Mouse (Mus musculus): ENCODE measurements around the gene Fubp3.
"Not testable (repeated sequence)": the region's sequence is repeated elsewhere in the genome, so short reads cannot be mapped to it uniquely, and the experiment has no call there.

Fubp3 gene

GRCm38 (mm10) chr2:31572051-31572914 lies at the start of gene Fubp3:
TSS of gene Fubp3 (plus strand) at chr2:31572651.
- peak; percentile 92 for DNase-seq

- DNase-seq, result no peak
These were observed 47.8 kb upstream of the Fubp3 start for GRCm38 (mm10) chr2:31524641-31525040.

GRCm38 (mm10) chr2:31525778-31526177 lies 46.7 kb upstream of the Fubp3 start:
- DNase-seq, result no peak

- DNase-seq, result no peak
These were observed 42.2 kb upstream of the Fubp3 start for GRCm38 (mm10) chr2:31530201-31530600.

- DNase-seq, result no peak
These were observed 35.4 kb upstream of the Fubp3 start for GRCm38 (mm10) chr2:31537054-31537453.

GRCm38 (mm10) chr2:31538745-31539144 lies 33.7 kb upstream of the Fubp3 start:
- DNase-seq, result no peak

GRCm38 (mm10) chr2:31541581-31541980 lies 30.9 kb upstream of the Fubp3 start:
- no peak for DNase-seq

GRCm38 (mm10) chr2:31547726-31548125 lies 24.7 kb upstream of the Fubp3 start:
- DNase-seq, result no peak

GRCm38 (mm10) chr2:31550503-31550902 lies 21.9 kb upstream of the Fubp3 start:
- DNase-seq, result no peak

- not testable (repeated sequence) for DNase-seq
These were observed 21.1 kb upstream of the Fubp3 start for GRCm38 (mm10) chr2:31551351-31551750.

GRCm38 (mm10) chr2:31551971-31552370 lies 20.5 kb upstream of the Fubp3 start:
- peak; percentile 2 for DNase-seq

GRCm38 (mm10) chr2:31554619-31555018 lies 17.8 kb upstream of the Fubp3 start:
- DNase-seq, result no peak

- peak; percentile 49 for DNase-seq
These were observed 624 bp downstream of the Fubp3 start for GRCm38 (mm10) chr2:31572915-31573635.

- DNase-seq, result no peak
These were observed 9.2 kb downstream of the Fubp3 start for GRCm38 (mm10) chr2:31581617-31582016.

GRCm38 (mm10) chr2:31591799-31592484 lies 19.5 kb downstream of the Fubp3 start:
- DNase-seq, result no peak

- no peak for DNase-seq
These were observed 35.1 kb downstream of the Fubp3 start for GRCm38 (mm10) chr2:31607555-31607954.

GRCm38 (mm10) chr2:31609859-31610261 lies 37.4 kb downstream of the Fubp3 start:
- no peak for DNase-seq

- no peak for DNase-seq
These were observed 38.5 kb downstream of the Fubp3 start for GRCm38 (mm10) chr2:31610922-31611321.

GRCm38 (mm10) chr2:31611400-31611799 lies 38.9 kb downstream of the Fubp3 start:
- DNase-seq, result no peak

GRCm38 (mm10) chr2:31612627-31613026 lies 40.2 kb downstream of the Fubp3 start:
- no peak for DNase-seq

GRCm38 (mm10) chr2:31613781-31614180 lies 41.3 kb downstream of the Fubp3 start:
- DNase-seq, result no peak

GRCm38 (mm10) chr2:31618484-31619161 lies 46.2 kb downstream of the Fubp3 start:
- DNase-seq, result no peak

GRCm38 (mm10) chr2:31619208-31619607 lies 46.8 kb downstream of the Fubp3 start:
- no peak for DNase-seq
